Mouse (Mus musculus): ENCODE results near the gene Tmco3. TPM values are rescaled to one million over a fixed set of nuclear protein-coding genes. Genes with fewer than 3 reads are reported as not detected.

Gene Tmco3
- total RNA-seq (2022), result 10 to 100 TPM; 36.3 to 54.7 (median 46.7) TPM

GRCm38 (mm10) chr8:13287692-13288623, at the start of gene Tmco3, which contains the start of gene Dcun1d2:
Gene Tmco3, plus strand, starts transcription at chr8:13288190.
Gene Dcun1d2, minus strand, starts transcription at chr8:13288131.
- peak; percentile 92 for DNase-seq

GRCm38 (mm10) chr8:13240055-13240454, 47.9 kb upstream of the Tmco3 start:
- no peak for DNase-seq

- DNase-seq, result no peak
Observed at GRCm38 (mm10) chr8:13240691-13241090, 47.3 kb upstream of the Tmco3 start.

DNA sequence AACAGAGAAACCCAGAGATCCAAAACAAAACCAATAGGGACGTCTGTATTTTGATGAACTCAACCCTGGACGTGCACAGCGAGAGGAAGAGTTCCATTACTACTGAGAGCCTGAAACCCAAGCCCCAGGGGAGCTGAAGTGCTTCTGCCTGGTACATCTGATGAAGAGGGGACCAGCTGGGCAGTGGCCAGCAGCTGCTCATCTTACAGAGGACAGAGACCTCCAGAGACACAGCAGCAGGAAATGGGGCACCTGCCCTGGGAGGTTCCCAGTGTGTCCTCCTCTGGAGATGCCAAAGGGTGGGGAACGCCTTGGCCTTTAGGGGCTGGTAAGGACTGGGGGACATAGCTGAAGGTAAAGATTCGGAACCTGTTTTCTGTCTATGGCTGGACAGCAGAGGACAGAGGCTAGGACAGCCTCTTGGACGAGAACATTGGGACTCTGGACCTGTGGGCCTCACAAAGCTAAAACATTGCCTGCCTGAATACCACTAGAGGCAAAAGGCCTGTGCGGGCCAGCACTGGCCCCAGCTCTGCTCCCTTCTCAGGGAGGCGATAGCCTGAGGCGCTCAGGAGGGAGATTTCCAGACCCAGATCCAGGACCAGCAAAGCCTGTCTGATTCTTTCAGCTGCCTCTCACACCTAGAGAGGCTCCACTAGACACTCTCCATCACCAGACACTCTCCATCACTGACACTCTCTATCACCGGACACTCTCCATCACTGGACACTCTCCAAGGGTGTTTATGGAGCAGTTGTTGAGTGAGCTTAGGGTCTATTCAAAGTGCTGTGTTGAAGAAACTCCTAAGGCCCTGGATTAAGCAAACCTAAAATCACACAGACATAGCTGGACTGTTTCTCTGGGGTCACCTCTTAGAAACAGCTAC, 44.8 kb upstream of the Tmco3 start:
- no peak for DNase-seq

DNA sequence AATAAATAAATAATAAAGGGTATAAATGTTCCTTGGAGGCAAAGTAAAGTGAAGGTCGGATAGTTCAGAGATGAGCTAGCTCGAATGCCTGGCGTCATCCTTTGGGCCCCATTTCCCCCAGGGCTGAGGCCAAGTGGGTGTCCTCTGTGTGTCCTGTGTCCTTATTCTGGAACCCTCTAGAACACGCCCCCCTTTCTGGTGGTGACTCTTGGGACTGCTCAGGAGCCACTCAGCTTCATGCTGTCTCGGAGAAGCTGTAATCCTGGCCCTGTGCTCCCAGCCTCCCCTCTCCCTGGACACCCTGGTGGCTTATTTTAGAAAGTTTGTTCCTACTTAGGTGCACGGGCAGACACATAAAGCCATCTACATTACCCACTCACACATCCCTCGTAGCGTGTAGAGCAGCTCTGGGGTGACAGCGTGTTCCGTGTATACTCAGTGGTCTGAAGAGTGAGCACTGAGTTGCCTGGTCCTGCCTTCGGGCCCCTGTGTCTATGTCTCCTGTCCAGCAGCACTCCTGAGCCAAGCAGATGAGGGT, 43.6 kb upstream of the Tmco3 start:
- DNase-seq, result no peak

DNA sequence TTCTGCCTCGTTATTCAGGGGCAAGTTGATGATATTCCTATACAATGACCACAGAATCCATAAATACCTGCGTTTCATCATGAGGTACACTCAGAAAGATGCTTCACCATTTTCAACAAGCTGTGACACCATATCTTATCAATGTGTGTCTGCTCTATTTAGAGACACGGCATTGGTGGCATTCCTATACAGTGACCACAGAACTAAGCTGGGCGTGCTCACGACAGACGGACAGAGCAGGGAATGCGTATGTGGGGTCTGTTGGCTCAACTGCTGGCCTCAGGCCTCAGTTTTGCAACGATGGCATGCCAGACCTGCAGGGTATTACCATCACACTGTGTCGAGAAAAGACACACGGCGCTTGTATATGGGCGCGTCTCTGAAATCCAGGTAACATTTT, 35.2 kb upstream of the Tmco3 start:
- no peak for DNase-seq

- DNase-seq, result no peak
Observed at GRCm38 (mm10) chr8:13253413-13253812, 34.6 kb upstream of the Tmco3 start.

- peak; percentile 52 for DNase-seq
Observed at GRCm38 (mm10) chr8:13254019-13254418, 34.0 kb upstream of the Tmco3 start, which contains the start of gene Adprhl1. Gene Adprhl1, minus strand, starts transcription at chr8:13254162.

GRCm38 (mm10) chr8:13263376-13263775, 24.6 kb upstream of the Tmco3 start:
- DNase-seq, result no peak

- no peak for DNase-seq
Observed at GRCm38 (mm10) chr8:13267566-13267965, 20.4 kb upstream of the Tmco3 start.

DNA sequence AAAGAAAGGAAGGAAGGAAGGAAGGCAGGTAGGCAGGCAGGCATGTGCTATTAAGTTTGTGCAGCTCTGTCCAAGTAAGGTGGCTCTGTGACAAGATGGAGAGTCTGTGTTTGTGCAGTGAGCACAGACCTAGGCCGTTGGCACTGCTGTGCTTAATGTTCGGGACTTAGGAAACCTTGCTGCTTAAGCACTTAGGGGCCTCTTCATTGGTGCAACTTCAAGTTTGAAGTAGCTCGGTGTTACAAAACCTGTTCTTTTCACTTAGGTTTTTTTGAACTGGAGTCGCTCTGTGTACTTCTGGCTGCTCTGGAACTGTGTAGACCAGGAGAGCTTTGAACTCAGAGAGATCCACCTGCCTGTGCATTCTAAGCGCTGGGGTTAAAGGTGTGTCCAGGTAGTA, 15.2 kb upstream of the Tmco3 start:
- no peak for DNase-seq

DNA sequence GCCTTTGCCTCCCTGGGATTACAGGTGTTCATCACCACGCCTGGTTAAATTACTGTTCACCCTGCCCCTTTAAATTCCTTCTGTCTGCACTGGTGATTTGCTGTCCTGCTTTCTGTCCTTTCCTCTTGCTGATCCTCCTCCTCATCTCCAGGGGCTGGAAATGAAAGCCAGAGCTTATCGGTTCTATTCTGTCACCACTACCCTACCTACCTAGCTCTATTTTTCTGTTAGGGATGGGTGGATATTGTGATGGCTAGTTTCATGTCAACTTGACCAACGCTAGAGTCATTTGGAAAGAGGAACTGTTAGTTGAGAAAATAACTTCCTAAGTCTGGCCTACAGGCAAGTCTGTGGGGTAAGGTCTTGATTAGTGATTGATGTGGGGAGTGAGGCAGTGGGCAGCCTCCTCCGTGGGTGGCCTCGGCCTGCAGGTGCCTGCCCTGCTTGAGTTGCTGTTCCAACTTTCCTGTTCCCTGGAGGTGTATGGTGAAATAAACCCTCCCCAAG, 11.0 kb upstream of the Tmco3 start:
- no peak for DNase-seq

- DNase-seq, result no peak
Observed at GRCm38 (mm10) chr8:13283200-13283599, 4.8 kb upstream of the Tmco3 start.

DNA sequence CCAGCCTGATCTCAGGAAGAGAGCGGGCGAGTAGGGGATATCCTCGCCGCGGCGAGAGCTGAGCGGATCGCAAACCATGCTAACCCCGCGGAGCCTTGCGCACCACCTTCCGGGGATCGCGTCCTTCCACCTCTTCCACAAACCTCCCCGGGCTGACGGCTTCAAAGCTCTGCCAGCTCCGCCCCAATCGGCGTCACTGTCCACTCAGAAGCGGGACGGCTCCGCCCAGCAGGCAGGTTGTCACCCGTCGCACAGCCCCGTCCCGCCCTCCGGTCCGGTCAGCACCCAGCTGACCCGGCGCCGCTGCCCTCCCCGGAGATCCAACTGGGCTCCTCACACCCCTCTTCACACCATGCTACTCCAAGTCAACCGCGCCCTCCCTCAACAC, 692 bp upstream of the Tmco3 start:
- peak; percentile 94 for DNase-seq

DNA sequence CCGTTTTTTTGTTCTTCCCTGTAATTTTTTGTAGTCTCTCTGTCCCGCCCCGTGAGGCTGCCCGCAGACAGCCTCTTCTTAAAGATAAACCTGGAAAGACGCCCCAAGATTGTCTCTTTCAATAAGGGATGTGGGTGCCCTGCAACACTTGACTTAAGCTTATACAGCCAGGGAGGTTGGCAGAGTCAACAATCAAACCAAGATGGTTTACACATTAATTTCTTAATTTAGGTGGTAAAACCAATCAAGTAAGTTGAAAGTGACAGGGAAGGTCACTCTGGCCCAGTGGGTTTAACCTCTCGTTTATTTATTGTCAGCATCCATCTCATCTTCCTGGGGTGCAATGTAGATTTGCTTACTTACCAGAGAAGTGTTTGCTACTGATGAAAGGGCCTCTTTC, 656 bp downstream of the Tmco3 start:
- no peak for DNase-seq

GRCm38 (mm10) chr8:13292364-13292763, 4.4 kb downstream of the Tmco3 start:
- peak; percentile 83 for DNase-seq

DNA sequence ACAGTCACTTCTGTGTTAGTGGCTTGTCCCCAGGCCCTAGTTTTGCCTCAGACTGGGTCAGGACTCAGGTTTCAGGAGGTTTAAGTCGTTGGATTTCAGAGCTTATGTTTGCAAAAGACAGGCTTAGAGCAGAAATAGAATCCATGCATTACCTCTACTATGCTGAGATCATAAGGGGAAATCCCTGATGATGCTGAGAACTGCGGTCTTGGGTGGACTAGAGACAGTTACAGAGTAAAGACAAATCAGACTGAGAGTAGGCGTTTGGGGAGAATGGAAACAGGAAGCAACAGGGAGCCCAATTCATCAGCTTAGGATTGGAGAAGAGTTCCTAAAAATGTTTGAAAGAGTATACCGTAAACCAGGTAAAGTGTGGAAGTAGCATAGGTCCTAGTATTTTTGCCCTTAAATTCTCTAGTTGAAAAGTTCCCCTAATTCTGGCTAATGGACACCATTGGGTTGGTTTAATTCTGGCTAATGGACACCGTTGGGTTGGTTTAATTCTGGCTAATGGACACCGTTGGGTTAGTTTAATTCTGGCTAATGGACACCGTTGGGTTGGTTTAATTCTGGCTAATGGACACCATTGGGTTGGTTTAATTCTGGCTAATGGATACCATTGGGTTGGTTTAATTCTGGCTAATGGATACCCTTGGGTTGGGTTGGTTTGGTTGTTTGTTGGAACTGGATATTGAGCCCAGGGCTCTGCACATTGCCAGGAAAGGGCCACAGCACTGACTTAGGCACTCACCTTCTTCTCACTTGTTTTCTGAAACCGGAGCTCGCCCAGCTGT, 5.9 kb downstream of the Tmco3 start:
- DNase-seq, result no peak

- no peak for DNase-seq
Observed at GRCm38 (mm10) chr8:13299571-13299970, 11.6 kb downstream of the Tmco3 start.

GRCm38 (mm10) chr8:13301036-13301435, 13.0 kb downstream of the Tmco3 start:
- no peak for DNase-seq

DNA sequence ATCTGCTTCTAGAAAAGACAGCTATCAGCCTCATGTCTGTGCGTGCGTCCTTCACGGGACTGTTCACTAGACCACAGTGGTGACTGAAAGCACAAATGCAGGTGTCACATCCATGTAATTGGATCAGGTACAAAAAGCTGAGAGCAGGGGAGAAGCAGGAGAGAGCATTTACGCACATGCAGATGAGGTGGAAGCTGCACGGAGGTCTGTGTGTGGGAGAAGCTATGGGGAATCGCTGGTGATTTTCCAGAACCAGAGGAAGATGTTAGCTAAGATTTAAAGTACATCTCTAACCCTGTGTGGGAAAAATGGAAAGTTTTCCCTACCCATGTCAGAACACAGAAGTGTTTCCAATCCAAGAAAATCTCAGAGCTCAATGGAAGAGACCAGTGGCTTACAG, 17.5 kb downstream of the Tmco3 start:
- DNase-seq, result no peak

- no peak for DNase-seq
Observed at GRCm38 (mm10) chr8:13305884-13306283, 17.9 kb downstream of the Tmco3 start.
